Mouse (Mus musculus): ENCODE results near the gene Gm3015. TPM values are rescaled to one million over a fixed set of nuclear protein-coding genes. Genes with fewer than 3 reads are reported as not detected.

Gene Gm3015
- polyA plus RNA-seq (2015; fragmentation: Nextera tagmentation; extraction: Ambion mirVana) = not detected in 2 replicates

GRCm38 (mm10) chr14:42768721-42769120, at the start of gene Gm3015:
Gm3015 (minus strand) TSS chr14:42768821.

DNA sequence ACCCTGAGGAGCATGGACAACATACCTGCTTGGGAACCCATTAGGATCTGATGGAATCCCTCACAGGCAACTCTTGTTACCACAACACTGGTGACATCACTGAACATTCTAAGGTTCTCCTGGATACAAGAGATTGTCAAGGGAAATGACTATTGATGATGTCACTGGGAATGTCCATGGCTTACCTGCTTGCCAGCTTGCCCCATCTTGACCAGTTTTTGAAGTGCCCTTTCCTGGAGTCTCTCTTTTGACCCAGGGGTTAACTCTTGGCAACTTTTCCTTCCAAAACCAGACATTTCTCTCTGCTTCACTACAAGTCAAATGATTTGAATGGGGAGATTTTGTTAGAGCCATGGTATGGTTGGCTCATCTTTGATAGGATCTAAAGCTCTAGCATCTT, 29.3 kb upstream of the Gm3015 start, which contains the start of gene Gm10377:
TSS of gene Gm10377 (minus strand) at position 101 of the 400 bp plus-strand sequence.

Other genes starting within 250 kb of the Gm3015 start
- not detected in 2 replicates for gene Gm8024, start 244.5 kb downstream of the Gm3015 start, polyA plus RNA-seq (2015; fragmentation: Nextera tagmentation; extraction: Ambion mirVana)
- not detected in 2 replicates for gene Gm17124, start 168.9 kb downstream of the Gm3015 start, polyA plus RNA-seq (2015; fragmentation: Nextera tagmentation; extraction: Ambion mirVana)
- gene Gm3633, start 126.9 kb downstream of the Gm3015 start, polyA plus RNA-seq (2015; fragmentation: Nextera tagmentation; extraction: Ambion mirVana) = not detected in 2 replicates
- not detected in 2 replicates for gene Gm10378, start 112.9 kb downstream of the Gm3015 start, polyA plus RNA-seq (2015; fragmentation: Nextera tagmentation; extraction: Ambion mirVana)
- gene Gm10377, start 29.2 kb upstream of the Gm3015 start, polyA plus RNA-seq (2015; fragmentation: Nextera tagmentation; extraction: Ambion mirVana) = not detected in 2 replicates
- not detected in 2 replicates for gene Gm21977, start 84.7 kb upstream of the Gm3015 start, polyA plus RNA-seq (2015; fragmentation: Nextera tagmentation; extraction: Ambion mirVana)
- not detected in 2 replicates for gene Gm8082, start 224.8 kb upstream of the Gm3015 start, polyA plus RNA-seq (2015; fragmentation: Nextera tagmentation; extraction: Ambion mirVana)
- gene Gm10376, start 246.8 kb upstream of the Gm3015 start, polyA plus RNA-seq (2015; fragmentation: Nextera tagmentation; extraction: Ambion mirVana) = not detected in 2 replicates